Mouse (Mus musculus) forelimb bud, embryonic 11.5 days (tissue): ENCODE measurements around the gene Prkn.

ENCODE experiments used
- DNase-seq: peaks from one replicate; pipeline ENCODE4 v3.0.0-alpha.2; 2012; ENCODE audit warnings: low read depth, low spot score

Prkn gene

GRCm38 (mm10) chr17:11910668-11911398 lies 1070.6 kb downstream of the Prkn start:
- no peak for DNase-seq

GRCm38 (mm10) chr17:11912136-11912535 lies 1072.0 kb downstream of the Prkn start:
- DNase-seq = no peak

- DNase-seq = peak; percentile 48
These were observed 1072.7 kb downstream of the Prkn start for GRCm38 (mm10) chr17:11912872-11913365.

- no peak for DNase-seq
These were observed 1073.4 kb downstream of the Prkn start for GRCm38 (mm10) chr17:11913620-11914019.

GRCm38 (mm10) chr17:11914451-11914850 lies 1074.3 kb downstream of the Prkn start:
- DNase-seq = no peak

- peak; percentile 46 for DNase-seq
These were observed 1078.1 kb downstream of the Prkn start for GRCm38 (mm10) chr17:11918123-11918801.

- no peak for DNase-seq
These were observed 1079.4 kb downstream of the Prkn start for GRCm38 (mm10) chr17:11919581-11919980.

GRCm38 (mm10) chr17:11921026-11921425 lies 1080.8 kb downstream of the Prkn start:
- DNase-seq = no peak

GRCm38 (mm10) chr17:11923989-11924388 lies 1083.8 kb downstream of the Prkn start:
- DNase-seq = no peak

- peak; percentile 52 for DNase-seq
These were observed 1086.7 kb downstream of the Prkn start for GRCm38 (mm10) chr17:11926865-11927386.

GRCm38 (mm10) chr17:11931641-11932040 lies 1091.5 kb downstream of the Prkn start:
- no peak for DNase-seq

GRCm38 (mm10) chr17:11933737-11934136 lies 1093.6 kb downstream of the Prkn start:
- DNase-seq = no peak

GRCm38 (mm10) chr17:11947436-11947835 lies 1107.3 kb downstream of the Prkn start:
- DNase-seq = no peak

- no peak for DNase-seq
These were observed 1109.5 kb downstream of the Prkn start for GRCm38 (mm10) chr17:11949551-11950197.

- DNase-seq = no peak
These were observed 1110.0 kb downstream of the Prkn start for GRCm38 (mm10) chr17:11950198-11950594.

- DNase-seq = no peak
These were observed 1115.1 kb downstream of the Prkn start for GRCm38 (mm10) chr17:11955317-11955716.

- no peak for DNase-seq
These were observed 1120.3 kb downstream of the Prkn start for GRCm38 (mm10) chr17:11960492-11960891.

- peak; percentile 35 for DNase-seq
These were observed 1122.6 kb downstream of the Prkn start for GRCm38 (mm10) chr17:11962808-11963207.

GRCm38 (mm10) chr17:11970160-11970559 lies 1130.0 kb downstream of the Prkn start:
- DNase-seq = no peak

- peak; percentile 53 for DNase-seq
These were observed 1132.4 kb downstream of the Prkn start for GRCm38 (mm10) chr17:11972550-11972949.

- no peak for DNase-seq
These were observed 1133.0 kb downstream of the Prkn start for GRCm38 (mm10) chr17:11972969-11973787.
